Mouse (Mus musculus) CH12.LX (cell line): ENCODE measurements at regions not wholly inside any gene's neighbourhood (a gene's known extent, or its start where the extent isn't known, plus 50 kb on each side); places are given as distances from the start of the nearest gene placed in this dataset.

ENCODE experiments used
- DNase-seq: peaks from one replicate; pipeline ENCODE4 v3.0.0-alpha.2; 2013; ENCODE audit errors: extremely low read depth
- H3K27ac ChIP-seq: 2 replicates; pipeline ENCODE4 v1.5.1; 2012; ENCODE audit warnings: low read depth, mild to moderate bottlenecking, control low read depth, moderate library complexity; ENCODE audit not compliant: insufficient read depth
- H3K27me3 ChIP-seq: replicated peaks from 2 replicates; pipeline ENCODE3; 2012; ENCODE audit warnings: inconsistent platforms
- H3K36me3 ChIP-seq, 2 experiments: replicated peaks in 1 of 2; 2 replicates each; pipeline versions ENCODE3 to v1.6.1; 2012; ENCODE audit warnings: inconsistent platforms in 1 of 2, low read length in 1 of 2, mild to moderate bottlenecking in 1 of 2, mixed read lengths in 1 of 2, moderate library complexity in 1 of 2; ENCODE audit not compliant: control insufficient read depth in 1 of 2, insufficient read depth in 1 of 2
- H3K4me1 ChIP-seq, 2 experiments: 2 replicates each; pipeline ENCODE4 v1.6.1; 2012; ENCODE audit warnings: inconsistent platforms in 1 of 2, moderate library complexity in 1 of 2; ENCODE audit not compliant: insufficient read depth in 2 of 2, control insufficient read depth in 1 of 2
- H3K4me2 ChIP-seq: 2 replicates; pipeline ENCODE4 v1.6.1; 2012; ENCODE audit warnings: low read depth, mild to moderate bottlenecking, control low read depth; ENCODE audit not compliant: poor library complexity, insufficient read depth, severe bottlenecking
- H3K4me3 ChIP-seq, 3 experiments: fragments of 150-350 bp in 1 of 3; sonication (generic) in 1 of 3; replicated peaks in 1 of 3; 2 replicates each; pipeline versions ENCODE3 to v1.5.1; 2011 to 2012; ENCODE audit warnings: low read depth in 2 of 3, low read length in 2 of 3, mild to moderate bottlenecking in 2 of 3, moderate library complexity in 2 of 3, control low read depth in 1 of 3, improper control_type of control experiment in 1 of 3, inconsistent platforms in 1 of 3, mixed read lengths in 1 of 3; ENCODE audit not compliant: poor library complexity in 1 of 3
- H3K79me2 ChIP-seq: replicated peaks from 2 replicates; pipeline ENCODE4 v1.6.1; 2012; ENCODE audit warnings: mild to moderate bottlenecking, moderate library complexity; ENCODE audit not compliant: control insufficient read depth, poor library complexity, insufficient read depth, severe bottlenecking; ENCODE audit errors: extremely low read depth
- H3K9ac ChIP-seq: 2 replicates; pipeline ENCODE4 v1.6.1; 2012; ENCODE audit warnings: low read depth, mild to moderate bottlenecking, control low read depth, moderate library complexity; ENCODE audit not compliant: insufficient read depth
- H3K9me3 ChIP-seq: replicated peaks from 2 replicates; pipeline ENCODE3; 2012; ENCODE audit warnings: low read length, inconsistent platforms, mixed read lengths
- ELF1 ChIP-seq: IDR thresholded peaks from 2 replicates; pipeline ENCODE4 v1.6.1; 2014; ENCODE audit warnings: low read depth, mild to moderate bottlenecking, inconsistent platforms, low read length, improper control_type of control experiment
- ETS1 ChIP-seq: conservative IDR thresholded peaks from 2 replicates; pipeline ENCODE4 v1.6.1; 2012; ENCODE audit warnings: low read depth, mild to moderate bottlenecking, inconsistent platforms, low read length, improper control_type of control experiment, moderate library complexity
- HCFC1 ChIP-seq: IDR thresholded peaks from 2 replicates; pipeline ENCODE4 v1.6.1; 2012; ENCODE audit warnings: low read depth, mild to moderate bottlenecking, inconsistent platforms, low read length, improper control_type of control experiment
- JUN ChIP-seq: IDR thresholded peaks from 2 replicates; pipeline ENCODE4 v1.6.1; 2011; ENCODE audit warnings: low read depth, mild to moderate bottlenecking, low read length, improper control_type of control experiment, moderate library complexity; ENCODE audit not compliant: insufficient read depth
- KAT2A ChIP-seq: IDR thresholded peaks from 2 replicates; pipeline ENCODE4 v1.6.1; 2012; ENCODE audit warnings: low read length, improper control_type of control experiment, inconsistent platforms; ENCODE audit not compliant: insufficient replicate concordance
- MAFK ChIP-seq: IDR thresholded peaks from 2 replicates; pipeline ENCODE4 v1.6.1; 2011; ENCODE audit warnings: low read length, improper control_type of control experiment; ENCODE audit not compliant: insufficient replicate concordance
- PAX5 ChIP-seq: IDR thresholded peaks from 2 replicates; pipeline ENCODE4 v1.6.1; 2012; ENCODE audit warnings: low read length, inconsistent platforms, mixed read lengths
- POLR2A ChIP-seq: IDR thresholded peaks from 2 replicates; pipeline ENCODE4 v1.6.1; 2011; ENCODE audit warnings: low read depth, mild to moderate bottlenecking, improper control_type of control experiment, low read length
- SMC3 ChIP-seq: IDR thresholded peaks from 2 replicates; pipeline ENCODE4 v1.6.1; 2011; ENCODE audit warnings: low read depth, low read length, improper control_type of control experiment
- TCF12 ChIP-seq: IDR thresholded peaks from 2 replicates; pipeline ENCODE4 v1.6.1; 2014; ENCODE audit warnings: low read depth, mild to moderate bottlenecking, inconsistent platforms, low read length, improper control_type of control experiment
- UBTF ChIP-seq: IDR thresholded peaks from 2 replicates; pipeline ENCODE4 v1.6.1; 2012; ENCODE audit warnings: low read depth, mild to moderate bottlenecking, inconsistent platforms, low read length, improper control_type of control experiment, moderate library complexity
- USF1 ChIP-seq: IDR thresholded peaks from 2 replicates; pipeline ENCODE4 v1.6.1; 2014; ENCODE audit warnings: low read depth, mild to moderate bottlenecking, inconsistent platforms, low read length, improper control_type of control experiment
- USF2 ChIP-seq: conservative IDR thresholded peaks from 2 replicates; pipeline ENCODE4 v1.6.1; 2011; ENCODE audit warnings: low read depth, low read length, improper control_type of control experiment
- ZKSCAN1 ChIP-seq: IDR thresholded peaks from 2 replicates; pipeline ENCODE4 v1.6.1; 2012; ENCODE audit warnings: low read depth, inconsistent platforms, low read length, improper control_type of control experiment, borderline replicate concordance
- ZMIZ1 ChIP-seq: IDR thresholded peaks from 2 replicates; pipeline ENCODE4 v1.6.1; 2012; ENCODE audit warnings: low read depth, mild to moderate bottlenecking, inconsistent platforms, low read length, improper control_type of control experiment
- ZNF384 ChIP-seq: IDR thresholded peaks from 2 replicates; pipeline ENCODE4 v1.6.1; 2012; ENCODE audit warnings: low read depth, low read length, improper control_type of control experiment, inconsistent platforms
- dilution Hi-C: fragments of 300-500 bp; cut with MboI; formaldehyde crosslinking; loops from 2 replicates; pipeline ENCODE4 v1.14.3; 2020; ENCODE audit warnings: low sequenced_read_pairs; ENCODE audit not compliant: extremely low pct_unique_long_range_greater_than_20kb, extremely low pct_ligation_motif_present
- in situ Hi-C: fragments of 300-500 bp; cut with MboI; formaldehyde crosslinking; loops from 3 replicates; pipeline ENCODE4 v1.14.3; 2019; ENCODE audit warnings: low sequenced_read_pairs, low pct_ligation_motif_present, low pct_unique_long_range_greater_than_20kb, mixed read lengths

GRCm38 (mm10) chr11:63712053-63712864, 209.8 kb downstream of the Hs3st3b1 start:
- no peaks in the 10 kb centered on the region for H3K27me3 ChIP-seq
- in situ Hi-C loops: no loop called here
- TF ChIP-seq HCFC1 (no peak), SMC3 (no peak), MAFK (no peak), TCF12 (no peak), UBTF (no peak)
- no peak overlapping the region for H3K4me2 ChIP-seq
- no peak overlapping the region for H3K9ac ChIP-seq
- H3K36me3 ChIP-seq: no peaks in the 10 kb centered on the region
- no peak overlapping the region for H3K4me3 ChIP-seq
- H3K9me3 ChIP-seq: no peaks in the 10 kb centered on the region
- no peak for DNase-seq
- dilution Hi-C loops: no loop called here
- no peak overlapping the region for H3K27ac ChIP-seq
- H3K79me2 ChIP-seq: no peaks in the 10 kb centered on the region
- H3K4me1 ChIP-seq: no peaks in the 10 kb centered on the region

- DNase-seq: no peak
- dilution Hi-C loops: no loop called here
- in situ Hi-C loops: no loop called here
- Histone ChIP-seq H3K9me3 (peaks cover 7% of the 10 kb centered on the region), H3K4me1 (peaks cover 0 to 8% of the 10 kb centered on the region in 2 experiments; a peak in 2 of 4 replicates), H3K79me2 (no peaks in the 10 kb centered on the region; the same call in 1 of the 2 replicates), H3K4me3 (no peak overlapping the region), H3K36me3 (no peaks in the 10 kb centered on the region), H3K4me2 (no peak overlapping the region), H3K9ac (no peak overlapping the region), H3K27ac (no peak overlapping the region), H3K27me3 (no peaks in the 10 kb centered on the region)
- TF ChIP-seq USF1 (no peak), MAFK (peak; percentile 92)
Measured at GRCm38 (mm10) chr11:63722261-63722660, 199.8 kb downstream of the Hs3st3b1 start.

GRCm38 (mm10) chr11:63730880-63731279, 191.2 kb downstream of the Hs3st3b1 start:
- no peak for TF ChIP-seq KAT2A
- no peak for TF ChIP-seq ZMIZ1
- TF ChIP-seq ETS1: no peak
- TF ChIP-seq POLR2A: no peak
- TF ChIP-seq USF2: no peak
- TF ChIP-seq PAX5: no peak
- TF ChIP-seq SMC3: no peak
- TF ChIP-seq ZNF384: no peak
- TF ChIP-seq USF1: no peak
- no peak for TF ChIP-seq ZKSCAN1
- TF ChIP-seq ELF1: no peak
- no peak for TF ChIP-seq JUN
- no peak overlapping the region for H3K9ac ChIP-seq
- in situ Hi-C loops (no loop called here), dilution Hi-C loops (no loop called here)
- no peaks in the 10 kb centered on the region for H3K36me3 ChIP-seq
- H3K4me3 ChIP-seq: no peak overlapping the region
- no peak overlapping the region for H3K4me2 ChIP-seq
- H3K79me2 ChIP-seq: no peaks in the 10 kb centered on the region; the same call in 1 of the 2 replicates
- no peak overlapping the region for H3K27ac ChIP-seq
- H3K4me1 ChIP-seq: no peaks in the 10 kb centered on the region
- no peaks in the 10 kb centered on the region for H3K27me3 ChIP-seq
- DNase-seq: no peak
- no peaks in the 10 kb centered on the region for H3K9me3 ChIP-seq
